Comparison of ENCODE assay signal across 27 mouse cellular contexts in genomic region chr6:108075857-108076256, GRCm38 (mm10).
"Had no signal": no experiment of that assay in that cellular context is flagged by ENCODE, and none has a peak within 500 bp of the region (broad histone marks: within the 10 kb centered on the region; RNA-seq: fewer than 3 reads in every experiment).

No protein-coding gene starts in this region.

- H3K27ac ChIP-seq: embryonic facial prominence, embryonic 10.5 days; embryonic facial prominence, embryonic 12.5 days; embryonic facial prominence, embryonic 13.5 days; embryonic facial prominence, embryonic 15.5 days; forebrain, embryonic 10.5 days; forebrain, embryonic 12.5 days; forebrain, embryonic 13.5 days; forebrain, embryonic 15.5 days; gastrocnemius, adult 2 months; heart, adult 2 months had no signal

- H3K4me1 ChIP-seq: embryonic facial prominence, embryonic 10.5 days; embryonic facial prominence, embryonic 12.5 days; embryonic facial prominence, embryonic 13.5 days; embryonic facial prominence, embryonic 15.5 days; forebrain, embryonic 10.5 days; forebrain, embryonic 12.5 days; forebrain, embryonic 13.5 days; forebrain, embryonic 15.5 days had no signal

- DNase-seq: cerebellum, adult 2 months; cerebellum, adult 8-10 months; cerebellum, adult 9-10 months; cerebellum, adult 9-11 months; cerebellum, postnatal 10 days; cerebellum, postnatal 14 days; cerebellum, postnatal 25 days; cerebellum, postnatal 36 days; embryo, embryonic 11 days; forebrain, postnatal 0 days; gastrocnemius, adult 2 months; gastrocnemius, postnatal 10 days; gastrocnemius, postnatal 14 days; gastrocnemius, postnatal 25 days; gastrocnemius, postnatal 36 days; heart, adult 11 months; heart, adult 18-20 months; heart, adult 2 months had no signal

- H3K4me3 ChIP-seq: embryonic facial prominence, embryonic 10.5 days; embryonic facial prominence, embryonic 12.5 days; embryonic facial prominence, embryonic 13.5 days; embryonic facial prominence, embryonic 15.5 days; erythroblast, embryonic 14.5 days; forebrain, embryonic 10.5 days; forebrain, embryonic 12.5 days; forebrain, embryonic 13.5 days; forebrain, embryonic 15.5 days; gastrocnemius, adult 2 months; heart, adult 2 months had no signal

- H3K27me3 ChIP-seq: embryonic facial prominence, embryonic 12.5 days; embryonic facial prominence, embryonic 13.5 days; embryonic facial prominence, embryonic 15.5 days; forebrain, embryonic 12.5 days; forebrain, embryonic 13.5 days; forebrain, embryonic 15.5 days had no signal
